Mouse (Mus musculus): ENCODE data around the gene Usp21. TPM values are rescaled to one million over a fixed set of nuclear protein-coding genes. Genes with fewer than 3 reads are reported as not detected.

The Usp21 gene
- polyA plus RNA-seq, 1 experiment from 2014 or later, result 106 TPM

DNA sequence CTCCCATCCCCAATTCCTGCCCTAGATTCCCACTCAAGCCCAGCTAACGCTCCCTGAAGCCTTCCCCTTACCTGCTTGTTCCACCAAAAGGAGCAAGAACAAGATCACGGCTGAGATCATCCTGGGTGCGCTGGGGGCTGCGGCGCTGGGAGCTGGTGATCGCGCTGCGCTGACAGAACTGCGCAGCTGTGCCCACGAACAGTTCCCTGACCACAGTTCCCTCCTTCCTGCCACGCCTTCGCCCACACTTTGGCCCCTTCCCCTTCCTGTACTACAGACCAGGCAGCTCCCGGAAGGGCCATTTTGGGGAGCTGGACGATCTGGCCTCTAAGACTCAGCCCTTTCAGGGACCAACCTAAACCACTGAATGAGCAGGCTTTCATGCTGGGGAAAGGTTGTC, 53.7 kb downstream of the Usp21 start, which contains the start of gene Fcer1g:
Fcer1g (minus strand) TSS at position 240 of the 400 bp plus-strand sequence.
- no peaks in the 10 kb centered on the region for H3K9me3 ChIP-seq
- no peaks in the 10 kb centered on the region for H3K27me3 ChIP-seq
- H3K4me1 ChIP-seq (replicated peaks), result no peaks in the 10 kb centered on the region
- H3K4me2 ChIP-seq, result no peak within 1 kb of the TSS
- WGBS, result 91% methylated on average over 14 of the region's 14 CpGs
- H3K27ac ChIP-seq (replicated peaks), result no peak within 1 kb of the TSS
- no peak within 1 kb of the TSS for H3K9ac ChIP-seq
- H3K4me3 ChIP-seq, result no peak within 1 kb of the TSS
- ATAC-seq (ENCODE audit: low FRiP score, low read depth), result no peak
- H3K36me3 ChIP-seq, result peaks cover 52% of the 10 kb centered on the region

DNA sequence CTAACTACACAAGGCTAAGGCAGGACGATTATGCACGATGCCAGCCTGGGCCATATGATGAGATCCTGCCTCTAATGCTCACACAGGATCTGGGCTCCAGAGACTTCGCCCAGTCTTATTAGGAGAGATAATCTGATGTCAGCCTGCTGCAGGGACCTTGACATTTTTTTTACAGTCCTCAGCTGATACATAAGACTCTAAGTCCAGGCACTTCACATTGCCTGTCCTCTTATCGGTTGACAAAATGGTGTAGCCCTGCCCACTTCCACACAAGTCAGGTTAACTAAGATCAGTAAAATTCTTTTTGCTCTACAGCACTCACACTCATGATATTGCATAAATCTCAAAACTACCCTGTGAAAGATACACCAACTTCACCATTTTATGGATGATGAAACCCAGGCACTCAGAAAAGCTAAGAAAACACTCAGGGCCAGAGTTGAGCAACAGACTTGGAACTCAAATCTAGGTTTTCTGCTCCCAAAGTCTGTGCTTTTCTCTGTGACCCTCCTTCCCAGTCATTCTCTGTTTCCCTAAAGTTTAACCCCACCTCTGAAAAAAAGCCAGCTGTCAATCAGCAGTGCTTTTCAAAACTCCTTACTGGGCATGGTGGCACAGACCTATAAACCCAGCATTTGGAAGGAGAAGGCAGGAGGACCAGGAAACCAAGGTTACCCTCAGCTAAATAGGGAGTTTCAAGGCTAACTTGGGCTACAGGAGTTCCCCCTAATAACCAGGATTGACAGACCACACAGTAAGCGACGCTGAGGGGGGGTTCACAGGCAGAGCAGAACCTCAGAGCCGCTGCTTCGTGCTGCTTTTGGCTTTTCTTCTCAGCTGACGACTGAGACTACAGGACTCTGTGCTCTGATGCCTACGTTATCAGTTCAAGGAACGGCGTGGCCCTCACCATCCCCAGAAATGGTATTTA, 54.7 kb downstream of the Usp21 start:
- Histone ChIP-seq H3K36me3 (peaks cover 41% of the 10 kb centered on the region), H3K9me3 (no peaks in the 10 kb centered on the region), H3K4me3 (no peak overlapping the region), H3K27me3 (no peaks in the 10 kb centered on the region), H3K9ac (no peak overlapping the region), H3K4me1 (replicated peaks) (no peaks in the 10 kb centered on the region), H3K4me2 (no peak overlapping the region), H3K27ac (replicated peaks) (no peak overlapping the region)
- no peak for ATAC-seq (ENCODE audit: low FRiP score, low read depth)
- 90% methylated on average over 12 of the region's 12 CpGs for WGBS

DNA sequence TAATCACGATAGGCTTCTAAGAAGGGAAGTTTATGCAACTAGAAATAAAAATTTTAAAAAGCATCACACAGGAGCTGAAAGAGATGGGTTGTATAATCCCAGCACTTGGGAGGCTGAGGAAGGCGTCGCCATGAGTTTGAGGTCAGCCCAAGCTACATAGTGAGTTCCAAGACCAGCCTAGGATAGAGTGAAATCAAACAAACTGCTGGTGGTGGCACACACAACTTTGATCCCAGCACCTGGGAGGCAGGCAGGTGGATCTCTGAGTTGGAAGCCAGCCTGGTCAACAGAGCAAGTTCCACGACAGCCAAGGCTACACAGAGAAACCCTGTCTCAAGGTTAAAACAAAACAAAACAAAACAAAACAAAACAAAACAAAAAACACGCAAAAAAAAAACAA, 55.4 kb downstream of the Usp21 start:
- Histone ChIP-seq H3K36me3 (peaks cover 34% of the 10 kb centered on the region), H3K9me3 (no peaks in the 10 kb centered on the region), H3K4me2 (no peak overlapping the region), H3K4me1 (replicated peaks) (no peaks in the 10 kb centered on the region), H3K27ac (replicated peaks) (no peak overlapping the region), H3K27me3 (no peaks in the 10 kb centered on the region), H3K4me3 (no peak overlapping the region), H3K9ac (no peak overlapping the region)
- ATAC-seq (ENCODE audit: low FRiP score, low read depth), result no peak
- 85% methylated on average over 5 of the region's 5 CpGs for WGBS

Other genes with a start within 250 kb of the Usp21 start
- gene Fcgr3, start 223.1 kb downstream of the Usp21 start, polyA plus RNA-seq (2015; fragmentation: Nextera tagmentation; extraction: Ambion mirVana), result 9.6 and 12.3 TPM in 2 replicates
- 7.7 and 14.1 TPM in 2 replicates for gene Cfap126, start 174.1 kb downstream of the Usp21 start, polyA plus RNA-seq (2015; fragmentation: Nextera tagmentation; extraction: Ambion mirVana)
- 290 and 297 TPM in 2 replicates for gene Sdhc, start 137.4 kb downstream of the Usp21 start, polyA plus RNA-seq (2015; fragmentation: Nextera tagmentation; extraction: Ambion mirVana)
- gene Mpz, start 137.3 kb downstream of the Usp21 start, polyA plus RNA-seq (2015; fragmentation: Nextera tagmentation; extraction: Ambion mirVana), result 4.2 and 7.7 TPM in 2 replicates
- 32.4 and 48.4 TPM in 2 replicates for gene Pcp4l1, start 91.7 kb downstream of the Usp21 start, polyA plus RNA-seq (2015; fragmentation: Nextera tagmentation; extraction: Ambion mirVana)
- 0.39 and 0.49 TPM in 2 replicates for gene Nr1i3, start 74.0 kb downstream of the Usp21 start, polyA plus RNA-seq (2015; fragmentation: Nextera tagmentation; extraction: Ambion mirVana)
- gene Tomm40l, start 65.5 kb downstream of the Usp21 start, polyA plus RNA-seq (2015; fragmentation: Nextera tagmentation; extraction: Ambion mirVana), result 55.0 and 55.4 TPM in 2 replicates
- 6.0 and 6.3 TPM in 2 replicates for gene Apoa2, start 62.9 kb downstream of the Usp21 start, polyA plus RNA-seq (2015; fragmentation: Nextera tagmentation; extraction: Ambion mirVana)
- 24.9 and 30.7 TPM in 2 replicates for gene Fcer1g, start 53.6 kb downstream of the Usp21 start, polyA plus RNA-seq (2015; fragmentation: Nextera tagmentation; extraction: Ambion mirVana)
- gene Adamts4, start 37.6 kb downstream of the Usp21 start, polyA plus RNA-seq (2015; fragmentation: Nextera tagmentation; extraction: Ambion mirVana), result 5.6 and 6.2 TPM in 2 replicates
- 233 and 245 TPM in 2 replicates for gene Ndufs2, start 36.6 kb downstream of the Usp21 start, polyA plus RNA-seq (2015; fragmentation: Nextera tagmentation; extraction: Ambion mirVana)
- gene B4galt3, start 17.7 kb downstream of the Usp21 start, polyA plus RNA-seq (2015; fragmentation: Nextera tagmentation; extraction: Ambion mirVana), result 105 and 107 TPM in 2 replicates
- gene Ppox, start 6.8 kb downstream of the Usp21 start, polyA plus RNA-seq (2015; fragmentation: Nextera tagmentation; extraction: Ambion mirVana), result 44.2 and 53.6 TPM in 2 replicates
- 109 and 110 TPM in 2 replicates for gene Ufc1, start 7.0 kb upstream of the Usp21 start, polyA plus RNA-seq (2015; fragmentation: Nextera tagmentation; extraction: Ambion mirVana)
- gene Dedd, start 41.2 kb upstream of the Usp21 start, polyA plus RNA-seq (2015; fragmentation: Nextera tagmentation; extraction: Ambion mirVana), result 47.3 and 51.6 TPM in 2 replicates
- gene Nit1, start 57.7 kb upstream of the Usp21 start, polyA plus RNA-seq (2015; fragmentation: Nextera tagmentation; extraction: Ambion mirVana), result 51.4 and 52.1 TPM in 2 replicates
- 139 and 153 TPM in 2 replicates for gene Pfdn2, start 57.7 kb upstream of the Usp21 start, polyA plus RNA-seq (2015; fragmentation: Nextera tagmentation; extraction: Ambion mirVana)
- 2.5 and 3.3 TPM in 2 replicates for gene Klhdc9, start 72.8 kb upstream of the Usp21 start, polyA plus RNA-seq (2015; fragmentation: Nextera tagmentation; extraction: Ambion mirVana)
- gene Nectin4, start 82.1 kb upstream of the Usp21 start, polyA plus RNA-seq (2015; fragmentation: Nextera tagmentation; extraction: Ambion mirVana), result 3.1 and 3.5 TPM in 2 replicates
- 0.60 and 0.87 TPM in 2 replicates for gene Arhgap30, start 101.0 kb upstream of the Usp21 start, polyA plus RNA-seq (2015; fragmentation: Nextera tagmentation; extraction: Ambion mirVana)
- gene Usf1, start 123.3 kb upstream of the Usp21 start, polyA plus RNA-seq (2015; fragmentation: Nextera tagmentation; extraction: Ambion mirVana), result 168 and 172 TPM in 2 replicates
- gene Tstd1, start 130.9 kb upstream of the Usp21 start, polyA plus RNA-seq (2015; fragmentation: Nextera tagmentation; extraction: Ambion mirVana), result 5.4 and 6.6 TPM in 2 replicates
- gene F11r, start 149.5 kb upstream of the Usp21 start, polyA plus RNA-seq (2015; fragmentation: Nextera tagmentation; extraction: Ambion mirVana), result 14.1 and 14.2 TPM in 2 replicates
- gene Alyref2, start 215.5 kb upstream of the Usp21 start, polyA plus RNA-seq (2015; fragmentation: Nextera tagmentation; extraction: Ambion mirVana), result 27.6 and 30.9 TPM in 2 replicates
- gene Itln1, start 247.3 kb upstream of the Usp21 start, polyA plus RNA-seq (2015; fragmentation: Nextera tagmentation; extraction: Ambion mirVana), result not detected in 2 replicates

Measured in hindbrain, embryonic 15.5 days (tissue).